Mouse (Mus musculus): Measurements from ENCODE around the gene Asb5. TPM values are rescaled to one million over a fixed set of nuclear protein-coding genes. Genes with fewer than 3 reads are reported as not detected.

Asb5 gene
- total and polyA plus RNA-seq, 3 experiments, result not detected

GRCm38 (mm10) chr8:54570618-54571609 is 41.5 kb downstream of the Asb5 start:
- no peak for TF ChIP-seq ETS1 (conservative IDR thresholded peaks at IDR 0.05; ENCODE audit: low read depth, low read length)
- TF ChIP-seq JUND (conservative IDR thresholded peaks at IDR 0.05; ENCODE audit: low read depth, low read length), result no peak
- no peak for TF ChIP-seq TCF12 (IDR thresholded peaks at IDR 0.05; ENCODE audit: low read depth, low read length)
- TF ChIP-seq USF1 (IDR thresholded peaks at IDR 0.05; ENCODE audit: low read depth, low read length), result no peak
- no peak for TF ChIP-seq CHD1 (IDR thresholded peaks at IDR 0.05; ENCODE audit: low read depth, low read length)
- TF ChIP-seq NRF1 (IDR thresholded peaks at IDR 0.05; ENCODE audit: low read depth, low read length), result no peak
- TF ChIP-seq TBP (conservative IDR thresholded peaks at IDR 0.05; ENCODE audit: low read depth, low read length), result no peak
- no peak for TF ChIP-seq ZC3H11A (IDR thresholded peaks at IDR 0.05; ENCODE audit: low read depth, low read length)
- TF ChIP-seq RCOR1 (conservative IDR thresholded peaks at IDR 0.05; ENCODE audit: low read depth, low read length), result no peak
- no peak for TF ChIP-seq ZNF384 (IDR thresholded peaks at IDR 0.05; ENCODE audit: low read depth, low read length)
- no peak for TF ChIP-seq EP300 (IDR thresholded peaks at IDR 0.05; ENCODE audit: low read length)
- TF ChIP-seq IRF4 (IDR thresholded peaks at IDR 0.05; ENCODE audit: low read depth, low read length), result no peak
- no peak for TF ChIP-seq NELFE (IDR thresholded peaks at IDR 0.05; ENCODE audit: low read depth, low read length)
- TF ChIP-seq MXI1 (IDR thresholded peaks at IDR 0.05; ENCODE audit: low read depth, low read length), result no peak
- TF ChIP-seq SMC3 (IDR thresholded peaks at IDR 0.05; ENCODE audit: low read depth, low read length), result no peak
- no peaks in the 10 kb centered on the region for H3K9me3 ChIP-seq (replicated peaks; ENCODE audit: low read length)
- no peak overlapping the region for H3K4me3 ChIP-seq (replicated peaks in 1 of 3; ENCODE audit: low read depth in 2 of 3, low read length in 2 of 3, poor library complexity in 1 of 3)
- no peak for DNase-seq (ENCODE audit: extremely low read depth)
- in situ Hi-C loops (cut with MboI; ENCODE audit: low pct_ligation_motif_present, low pct_unique_long_range_greater_than_20kb, low sequenced_read_pairs), result no loop called here
- H3K4me1 ChIP-seq (ENCODE audit: control insufficient read depth in 1 of 2, insufficient read depth in 2 of 2), result peaks cover 0 to 4% of the 10 kb centered on the region in 2 experiments; a peak in 1 of 4 replicates
- dilution Hi-C loops (cut with MboI; ENCODE audit: extremely low pct_ligation_motif_present, extremely low pct_unique_long_range_greater_than_20kb, low sequenced_read_pairs), result no loop called here
- no peaks in the 10 kb centered on the region for H3K79me2 ChIP-seq (replicated peaks; ENCODE audit: control insufficient read depth, extremely low read depth, insufficient read depth, poor library complexity, severe bottlenecking)
- no peaks in the 10 kb centered on the region for H3K36me3 ChIP-seq (replicated peaks in 1 of 2; ENCODE audit: control insufficient read depth in 1 of 2, insufficient read depth in 1 of 2, low read length in 1 of 2)
- H3K27me3 ChIP-seq (replicated peaks), result no peaks in the 10 kb centered on the region
- H3K27ac ChIP-seq (ENCODE audit: insufficient read depth, low read depth), result no peak overlapping the region
- no peak overlapping the region for H3K9ac ChIP-seq (ENCODE audit: insufficient read depth, low read depth)
- no peak overlapping the region for H3K4me2 ChIP-seq (ENCODE audit: insufficient read depth, low read depth, poor library complexity, severe bottlenecking)

DNA sequence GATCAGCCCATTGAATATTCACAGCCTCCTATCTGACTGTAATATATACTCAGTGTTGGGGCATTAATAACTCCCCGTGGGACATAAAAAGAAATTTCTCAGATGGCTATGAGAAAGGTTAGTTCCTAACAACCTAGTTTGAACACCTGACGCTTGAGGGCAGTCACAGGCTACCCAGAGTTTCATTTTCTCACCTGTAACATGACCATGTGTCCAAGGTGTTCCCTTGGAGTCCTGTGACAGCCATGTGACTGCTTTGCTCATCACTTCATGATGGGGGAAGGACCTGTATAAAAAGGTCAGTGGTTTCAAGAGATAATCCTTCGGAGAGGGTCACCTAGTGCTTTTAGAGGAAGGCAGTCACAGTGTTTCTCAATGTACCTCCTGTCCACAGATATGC is 52.1 kb downstream of the Asb5 start:
- dilution Hi-C loops (cut with MboI; ENCODE audit: extremely low pct_ligation_motif_present, extremely low pct_unique_long_range_greater_than_20kb, low sequenced_read_pairs) (no loop called here), in situ Hi-C loops (cut with MboI; ENCODE audit: low pct_ligation_motif_present, low pct_unique_long_range_greater_than_20kb, low sequenced_read_pairs) (no loop called here)
- Histone ChIP-seq H3K4me2 (ENCODE audit: insufficient read depth, low read depth, poor library complexity, severe bottlenecking) (peak overlapping the region; percentile 51), H3K27me3 (replicated peaks) (no peaks in the 10 kb centered on the region), H3K4me1 (ENCODE audit: control insufficient read depth in 1 of 2, insufficient read depth in 2 of 2) (peaks cover 0 to 3% of the 10 kb centered on the region in 2 experiments; a peak in 1 of 4 replicates), H3K27ac (ENCODE audit: insufficient read depth, low read depth) (no peak overlapping the region), H3K4me3 (replicated peaks in 1 of 3; ENCODE audit: low read depth in 2 of 3, low read length in 2 of 3, poor library complexity in 1 of 3) (no peak overlapping the region), H3K9me3 (replicated peaks; ENCODE audit: low read length) (no peaks in the 10 kb centered on the region), H3K9ac (ENCODE audit: insufficient read depth, low read depth) (no peak overlapping the region), H3K36me3 (replicated peaks in 1 of 2; ENCODE audit: control insufficient read depth in 1 of 2, insufficient read depth in 1 of 2, low read length in 1 of 2) (no peaks in the 10 kb centered on the region), H3K79me2 (replicated peaks; ENCODE audit: control insufficient read depth, extremely low read depth, insufficient read depth, poor library complexity, severe bottlenecking) (no peaks in the 10 kb centered on the region)
- peak; percentile 9 for DNase-seq (ENCODE audit: extremely low read depth)
- no peak for TF ChIP-seq BHLHE40 (IDR thresholded peaks at IDR 0.05; ENCODE audit: low read depth, low read length)
- TF ChIP-seq EP300 (IDR thresholded peaks at IDR 0.05; ENCODE audit: low read length), result no peak
- TF ChIP-seq POLR2A (IDR thresholded peaks at IDR 0.05; ENCODE audit: low read depth, low read length), result no peak
- no peak for TF ChIP-seq JUN (IDR thresholded peaks at IDR 0.05; ENCODE audit: insufficient read depth, low read depth, low read length)
- TF ChIP-seq UBTF (IDR thresholded peaks at IDR 0.05; ENCODE audit: low read depth, low read length), result no peak
- no peak for TF ChIP-seq ZMIZ1 (IDR thresholded peaks at IDR 0.05; ENCODE audit: low read depth, low read length)
- TF ChIP-seq SMC3 (IDR thresholded peaks at IDR 0.05; ENCODE audit: low read depth, low read length), result peak; percentile 49
- no peak for TF ChIP-seq CHD2 (IDR thresholded peaks at IDR 0.05; ENCODE audit: low read length)
- no peak for TF ChIP-seq MXI1 (IDR thresholded peaks at IDR 0.05; ENCODE audit: low read depth, low read length)
- no peak for TF ChIP-seq NRF1 (IDR thresholded peaks at IDR 0.05; ENCODE audit: low read depth, low read length)
- TF ChIP-seq ETS1 (conservative IDR thresholded peaks at IDR 0.05; ENCODE audit: low read depth, low read length), result no peak
- TF ChIP-seq USF2 (conservative IDR thresholded peaks at IDR 0.05; ENCODE audit: low read depth, low read length), result no peak
- TF ChIP-seq E2F4 (IDR thresholded peaks at IDR 0.05; ENCODE audit: insufficient replicate concordance, low read depth, low read length), result no peak
- TF ChIP-seq RAD21 (IDR thresholded peaks at IDR 0.05; ENCODE audit: low read depth, low read length), result peak; percentile 67
- TF ChIP-seq USF1 (IDR thresholded peaks at IDR 0.05; ENCODE audit: low read depth, low read length), result no peak
- TF ChIP-seq TBP (conservative IDR thresholded peaks at IDR 0.05; ENCODE audit: low read depth, low read length), result no peak
- TF ChIP-seq ZC3H11A (IDR thresholded peaks at IDR 0.05; ENCODE audit: low read depth, low read length), result no peak
- no peak for TF ChIP-seq IRF4 (IDR thresholded peaks at IDR 0.05; ENCODE audit: low read depth, low read length)
- TF ChIP-seq POLR2AphosphoS2 (IDR thresholded peaks at IDR 0.05; ENCODE audit: low read depth, low read length), result no peak
- 0 out of 2 replicates have a peak, but pooled peaks have one; percentile 25 for TF ChIP-seq MYC (IDR thresholded peaks at IDR 0.05; ENCODE audit: low read depth, low read length)
- no peak for TF ChIP-seq MAX (IDR thresholded peaks at IDR 0.05; ENCODE audit: low read length)
- TF ChIP-seq ZNF384 (IDR thresholded peaks at IDR 0.05; ENCODE audit: low read depth, low read length), result no peak
- TF ChIP-seq NELFE (IDR thresholded peaks at IDR 0.05; ENCODE audit: low read depth, low read length), result no peak
- no peak for TF ChIP-seq HCFC1 (IDR thresholded peaks at IDR 0.05; ENCODE audit: low read depth, low read length)
- no peak for TF ChIP-seq MAFK (IDR thresholded peaks at IDR 0.05; ENCODE audit: insufficient replicate concordance, low read length)
- no peak for TF ChIP-seq TCF12 (IDR thresholded peaks at IDR 0.05; ENCODE audit: low read depth, low read length)

All from CH12.LX (cell line).